Mouse (Mus musculus): Measurements from ENCODE around the gene Gpr155.
A peak's percentile ranks its signal among the peaks of the same experiment; 100 is the strongest.

The Gpr155 gene

GRCm38 (mm10) chr2:73386356-73387046 is at the start of gene Gpr155:
TSS of gene Gpr155 (minus strand) at chr2:73386572.
- peak; percentile 97 for DNase-seq (ENCODE audit: low read depth, low spot score)

GRCm38 (mm10) chr2:73435847-73436246 is 49.5 kb upstream of the Gpr155 start:
- DNase-seq (ENCODE audit: low read depth, low spot score) = no peak

GRCm38 (mm10) chr2:73431959-73432396 is 45.6 kb upstream of the Gpr155 start:
- DNase-seq (ENCODE audit: low read depth, low spot score) = no peak

GRCm38 (mm10) chr2:73428803-73429468 is 42.6 kb upstream of the Gpr155 start:
- no peak for DNase-seq (ENCODE audit: low read depth, low spot score)

- DNase-seq (ENCODE audit: low read depth, low spot score) = no peak
Measured at GRCm38 (mm10) chr2:73427293-73427692, 40.9 kb upstream of the Gpr155 start.

GRCm38 (mm10) chr2:73425822-73426221 is 39.5 kb upstream of the Gpr155 start:
- DNase-seq (ENCODE audit: low read depth, low spot score) = no peak

- DNase-seq (ENCODE audit: low read depth, low spot score) = no peak
Measured at GRCm38 (mm10) chr2:73419730-73420129, 33.4 kb upstream of the Gpr155 start.

GRCm38 (mm10) chr2:73419285-73419684 is 32.9 kb upstream of the Gpr155 start:
- DNase-seq (ENCODE audit: low read depth, low spot score) = no peak

- no peak for DNase-seq (ENCODE audit: low read depth, low spot score)
Measured at GRCm38 (mm10) chr2:73415892-73416291, 29.5 kb upstream of the Gpr155 start.

GRCm38 (mm10) chr2:73410076-73410475 is 23.7 kb upstream of the Gpr155 start:
- DNase-seq (ENCODE audit: low read depth, low spot score) = no peak

GRCm38 (mm10) chr2:73407662-73408061 is 21.3 kb upstream of the Gpr155 start:
- no peak for DNase-seq (ENCODE audit: low read depth, low spot score)

- DNase-seq (ENCODE audit: low read depth, low spot score) = no peak
Measured at GRCm38 (mm10) chr2:73406336-73406915, 20.1 kb upstream of the Gpr155 start.

- no peak for DNase-seq (ENCODE audit: low read depth, low spot score)
Measured at GRCm38 (mm10) chr2:73404980-73405379, 18.6 kb upstream of the Gpr155 start.

GRCm38 (mm10) chr2:73404442-73404841 is 18.1 kb upstream of the Gpr155 start:
- no peak for DNase-seq (ENCODE audit: low read depth, low spot score)

GRCm38 (mm10) chr2:73403385-73404013 is 17.1 kb upstream of the Gpr155 start:
- no peak for DNase-seq (ENCODE audit: low read depth, low spot score)

GRCm38 (mm10) chr2:73401689-73402088 is 15.3 kb upstream of the Gpr155 start:
- no peak for DNase-seq (ENCODE audit: low read depth, low spot score)

- no peak for DNase-seq (ENCODE audit: low read depth, low spot score)
Measured at GRCm38 (mm10) chr2:73397476-73397875, 11.1 kb upstream of the Gpr155 start.

- no peak for DNase-seq (ENCODE audit: low read depth, low spot score)
Measured at GRCm38 (mm10) chr2:73396828-73397325, 10.5 kb upstream of the Gpr155 start.

- no peak for DNase-seq (ENCODE audit: low read depth, low spot score)
Measured at GRCm38 (mm10) chr2:73395516-73395915, 9.1 kb upstream of the Gpr155 start.

GRCm38 (mm10) chr2:73394476-73394875 is 8.1 kb upstream of the Gpr155 start:
- DNase-seq (ENCODE audit: low read depth, low spot score) = no peak

GRCm38 (mm10) chr2:73392772-73393171 is 6.4 kb upstream of the Gpr155 start:
- no peak for DNase-seq (ENCODE audit: low read depth, low spot score)

- DNase-seq (ENCODE audit: low read depth, low spot score) = no peak
Measured at GRCm38 (mm10) chr2:73389951-73390350, 3.6 kb upstream of the Gpr155 start.
